Mouse (Mus musculus) limb, embryonic 11.5 days (tissue): ENCODE measurements at regions not wholly inside any gene's neighbourhood (a gene's known extent, or its start where the extent isn't known, plus 50 kb on each side); places are given as distances from the start of the nearest gene placed in this dataset.

Experiments
- ATAC-seq: fragments of 200-750 bp; cut with Nextera tagmentation; 2 replicates; pipeline ENCODE4 v1.8.0; 2017; ENCODE audit warnings: low read depth; ENCODE audit not compliant: insufficient number of reproducible peaks, low FRiP score, low TSS enrichment
- DNase-seq: peaks from one replicate; pipeline ENCODE4 v3.0.0-alpha.2; 2015; ENCODE audit warnings: low spot score
- H3K27ac ChIP-seq: fragments of 300-500 bp; sonication (generic); replicated peaks from 2 replicates; pipeline ENCODE4 v1.5.1; 2014; ENCODE audit warnings: low read depth, mild to moderate bottlenecking, low read length
- H3K27me3 ChIP-seq: fragments of 300-500 bp; sonication (generic); 2 replicates; pipeline ENCODE4 v1.6.1; 2014; ENCODE audit warnings: mild to moderate bottlenecking, low read length, mixed read lengths; ENCODE audit not compliant: control insufficient read depth, insufficient read depth
- H3K36me3 ChIP-seq: fragments of 300-500 bp; sonication (generic); 2 replicates; pipeline ENCODE4 v1.6.1; 2014; ENCODE audit warnings: mild to moderate bottlenecking, low read length, moderate library complexity, mixed read lengths; ENCODE audit not compliant: control insufficient read depth, insufficient read depth
- H3K4me1 ChIP-seq: fragments of 300-500 bp; sonication (generic); 2 replicates; pipeline ENCODE4 v1.6.1; 2014; ENCODE audit warnings: low read length, mixed read lengths; ENCODE audit not compliant: control insufficient read depth, insufficient read depth
- H3K4me2 ChIP-seq: fragments of 300-500 bp; sonication (generic); 2 replicates; pipeline ENCODE4 v1.6.1; 2014; ENCODE audit warnings: low read depth, mild to moderate bottlenecking, moderate library complexity; ENCODE audit not compliant: severe bottlenecking
- H3K4me3 ChIP-seq: fragments of 300-500 bp; sonication (generic); 2 replicates; pipeline ENCODE4 v1.5.1; 2014; ENCODE audit warnings: low read depth, low read length
- H3K9ac ChIP-seq: fragments of 300-500 bp; sonication (generic); 2 replicates; pipeline ENCODE4 v1.6.1; 2014; ENCODE audit warnings: mild to moderate bottlenecking, low read length
- H3K9me3 ChIP-seq: fragments of 300-500 bp; sonication (generic); 2 replicates; pipeline ENCODE4 v1.6.1; 2016; ENCODE audit warnings: low read length; ENCODE audit not compliant: control insufficient read depth
- WGBS: fragments of 180-500 bp; shearing (Covaris S2); extraction: QIAGEN DNeasy Blood & Tissue Kit; methylation state at CpG from one replicate; pipeline ENCODE4 v1.1.7; 2014; 5-methylcytosine and 5-hydroxymethylcytosine counted together

GRCm38 (mm10) chr3:101685203-101685602, 80.7 kb upstream of the Atp1a1 start:
- Histone ChIP-seq H3K36me3 (no peaks in the 10 kb centered on the region), H3K4me3 (no peak overlapping the region), H3K4me2 (no peak overlapping the region), H3K27ac (no peak overlapping the region), H3K9ac (no peak overlapping the region), H3K27me3 (no peaks in the 10 kb centered on the region), H3K4me1 (no peaks in the 10 kb centered on the region; the same call in 1 of the 2 replicates), H3K9me3 (no peaks in the 10 kb centered on the region)
- WGBS, result 48% methylated on average over 7 of the region's 7 CpGs
- no peak for ATAC-seq
- no peak for DNase-seq

DNA sequence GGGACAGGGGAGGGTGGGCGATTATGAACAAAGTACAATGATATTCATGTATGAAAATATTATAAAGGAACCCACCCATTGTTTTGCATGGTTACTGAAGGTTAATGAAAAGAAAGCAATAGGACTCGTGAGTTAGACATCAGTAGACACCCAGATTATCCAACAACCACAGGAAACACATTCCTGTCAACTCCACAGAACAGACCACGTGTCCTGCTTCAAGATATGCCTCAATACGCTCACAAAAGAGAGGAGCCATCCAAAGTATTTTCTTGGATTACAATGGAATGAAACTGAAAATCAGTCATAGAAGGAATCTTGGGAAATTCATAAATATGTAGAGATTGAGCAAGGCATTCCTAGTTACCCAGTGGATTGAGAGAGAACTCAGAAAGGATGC, 68.5 kb upstream of the Atp1a1 start:
- Histone ChIP-seq H3K27ac (no peak overlapping the region), H3K4me3 (no peak overlapping the region), H3K9ac (no peak overlapping the region), H3K36me3 (no peaks in the 10 kb centered on the region), H3K9me3 (no peaks in the 10 kb centered on the region), H3K4me1 (no peaks in the 10 kb centered on the region), H3K4me2 (no peak overlapping the region), H3K27me3 (no peaks in the 10 kb centered on the region)
- DNase-seq (no peak), ATAC-seq (no peak)
- 85% methylated on average over 4 of the region's 4 CpGs for WGBS

DNA sequence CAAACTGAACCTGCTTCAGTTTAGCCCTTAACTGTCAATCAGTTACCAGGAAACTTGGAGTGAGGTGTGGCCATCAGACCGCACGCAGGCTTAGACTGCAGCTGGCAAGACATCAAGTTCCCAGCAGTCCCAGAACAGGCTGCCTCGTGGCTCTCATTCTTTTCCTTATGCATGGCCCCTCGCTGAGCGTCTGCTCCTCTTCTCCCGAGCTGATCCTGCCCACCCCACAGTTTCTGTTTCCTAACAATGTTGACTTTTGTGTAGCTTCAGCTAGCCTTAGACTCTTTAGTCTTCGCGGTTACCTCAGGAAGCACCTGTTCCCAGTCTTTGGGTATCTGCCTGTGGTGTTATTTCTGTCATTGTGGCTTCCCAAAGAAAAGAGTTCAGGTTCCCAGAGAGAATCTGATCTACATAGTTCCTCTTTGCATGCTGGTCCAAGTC, 66.1 kb upstream of the Atp1a1 start:
- WGBS, result 72% methylated on average over 8 of the region's 8 CpGs
- DNase-seq, result no peak

GRCm38 (mm10) chr3:101669743-101670142, 65.3 kb upstream of the Atp1a1 start:
- H3K9ac ChIP-seq, result no peak overlapping the region
- H3K4me2 ChIP-seq, result no peak overlapping the region
- ATAC-seq (no peak), DNase-seq (no peak)
- H3K4me3 ChIP-seq, result no peak overlapping the region
- H3K36me3 ChIP-seq, result no peaks in the 10 kb centered on the region
- no peak overlapping the region for H3K27ac ChIP-seq
- no peaks in the 10 kb centered on the region; the same call in 1 of the 2 replicates for H3K4me1 ChIP-seq
- H3K27me3 ChIP-seq, result no peaks in the 10 kb centered on the region
- H3K9me3 ChIP-seq, result no peaks in the 10 kb centered on the region
- 87% methylated on average over 3 of the region's 3 CpGs for WGBS

More for the DNA sequence above, 66.1 kb upstream of the Atp1a1 start:
- no peaks in the 10 kb centered on the region for H3K36me3 ChIP-seq
- no peak overlapping the region for H3K4me2 ChIP-seq
- H3K27ac ChIP-seq, result no peak overlapping the region
- no peaks in the 10 kb centered on the region for H3K27me3 ChIP-seq
- no peak overlapping the region for H3K4me3 ChIP-seq
- no peak for ATAC-seq
- H3K9me3 ChIP-seq, result no peaks in the 10 kb centered on the region
- H3K4me1 ChIP-seq, result no peaks in the 10 kb centered on the region; the same call in 1 of the 2 replicates
- H3K9ac ChIP-seq, result no peak overlapping the region

GRCm38 (mm10) chr3:101667767-101668387, 63.4 kb upstream of the Atp1a1 start:
- 79% methylated on average over 10 of the region's 10 CpGs for WGBS
- Histone ChIP-seq H3K27ac (no peak overlapping the region), H3K4me3 (no peak overlapping the region), H3K27me3 (no peaks in the 10 kb centered on the region), H3K9ac (no peak overlapping the region), H3K9me3 (no peaks in the 10 kb centered on the region), H3K36me3 (no peaks in the 10 kb centered on the region), H3K4me1 (no peaks in the 10 kb centered on the region; the same call in 1 of the 2 replicates), H3K4me2 (no peak overlapping the region)
- ATAC-seq (no peak), DNase-seq (no peak)

DNA sequence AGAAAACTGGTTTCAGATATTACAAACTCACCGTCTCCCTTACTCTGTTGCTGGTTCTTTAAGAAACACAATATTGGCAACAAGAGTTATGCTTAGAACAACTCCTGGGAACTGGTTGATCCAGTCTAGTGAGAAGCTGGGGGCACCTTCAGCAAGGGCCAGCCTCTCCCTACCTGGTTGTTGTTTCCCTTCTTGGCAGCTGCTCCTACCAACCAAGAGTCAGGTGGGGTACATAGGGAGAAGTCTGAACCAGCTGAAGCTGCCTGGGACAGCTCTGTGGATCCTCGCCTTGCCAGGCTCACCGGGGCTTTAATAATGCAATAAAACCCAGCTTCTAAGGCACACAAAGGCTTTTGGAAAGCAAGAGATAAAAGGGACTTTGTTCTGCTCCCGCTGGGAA, 62.7 kb upstream of the Atp1a1 start:
- no peak for DNase-seq
- Histone ChIP-seq H3K9me3 (no peaks in the 10 kb centered on the region), H3K36me3 (no peaks in the 10 kb centered on the region), H3K27me3 (no peaks in the 10 kb centered on the region), H3K9ac (no peak overlapping the region), H3K27ac (no peak overlapping the region), H3K4me3 (no peak overlapping the region), H3K4me1 (no peaks in the 10 kb centered on the region; the same call in 1 of the 2 replicates), H3K4me2 (no peak overlapping the region)
- ATAC-seq, result no peak
- WGBS, result 31% methylated on average over 4 of the region's 4 CpGs

- no peak overlapping the region for H3K9ac ChIP-seq
- no peaks in the 10 kb centered on the region for H3K36me3 ChIP-seq
- no peak overlapping the region for H3K27ac ChIP-seq
- DNase-seq (no peak), ATAC-seq (no peak)
- H3K4me3 ChIP-seq, result no peak overlapping the region
- H3K4me1 ChIP-seq, result no peaks in the 10 kb centered on the region; the same call in 1 of the 2 replicates
- WGBS, result 94% methylated on average over 8 of the region's 8 CpGs
- H3K4me2 ChIP-seq, result no peak overlapping the region
- H3K27me3 ChIP-seq, result no peaks in the 10 kb centered on the region
- no peaks in the 10 kb centered on the region for H3K9me3 ChIP-seq
These were observed 62.1 kb upstream of the Atp1a1 start for GRCm38 (mm10) chr3:101666583-101666982.

DNA sequence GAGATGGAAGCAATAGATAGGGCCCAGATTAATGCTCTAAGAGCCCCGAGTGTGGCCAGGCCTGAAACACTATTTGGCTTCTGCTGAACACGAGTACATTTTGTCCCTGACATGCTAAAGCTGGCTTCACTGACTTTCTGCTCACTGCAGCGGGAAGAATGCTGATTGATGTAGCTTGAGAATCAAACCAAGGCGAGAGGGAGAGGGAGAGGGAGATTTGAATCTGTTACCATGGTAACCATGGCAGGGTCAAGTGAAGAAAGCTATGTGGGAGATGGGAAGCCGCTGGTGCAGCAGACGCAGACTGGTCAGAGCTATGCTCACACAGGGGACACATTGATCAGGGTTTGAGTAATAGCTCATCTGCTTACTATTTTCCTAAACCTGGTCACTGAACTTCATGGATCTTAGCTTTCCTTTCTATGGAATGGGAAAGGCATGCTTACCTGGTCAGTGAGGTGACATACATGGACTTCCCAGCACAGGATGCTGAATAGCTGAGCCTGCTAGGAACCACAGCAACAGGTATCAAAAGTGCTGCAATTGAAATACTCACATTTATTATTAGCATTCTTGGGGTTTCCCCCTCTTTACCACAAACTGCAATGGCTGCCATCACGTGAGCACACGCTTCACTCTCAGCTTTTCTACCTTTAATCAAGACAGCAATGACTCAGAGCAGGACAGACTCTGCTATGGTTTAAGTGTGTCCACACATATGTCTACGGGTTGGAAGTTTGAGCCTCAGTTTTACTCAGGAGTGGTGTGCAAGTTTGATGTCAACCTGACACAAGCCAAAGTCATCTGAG, 56.9 kb upstream of the Atp1a1 start:
- Histone ChIP-seq H3K4me2 (no peak overlapping the region), H3K36me3 (no peaks in the 10 kb centered on the region), H3K9ac (no peak overlapping the region), H3K4me3 (no peak overlapping the region), H3K9me3 (no peaks in the 10 kb centered on the region), H3K27me3 (no peaks in the 10 kb centered on the region), H3K4me1 (no peaks in the 10 kb centered on the region), H3K27ac (no peak overlapping the region)
- WGBS, result 56% methylated on average over 9 of the region's 9 CpGs
- no peak for ATAC-seq
- no peak for DNase-seq
